Mouse (Mus musculus) mouse embryonic stem cell (cell line): ENCODE data around the gene Gm48551.

Experiments
- in situ Hi-C, 2 experiments: fragments of 300-500 bp; cut with MboI; formaldehyde crosslinking; loops; 1 replicate in 1 of 2; 3 replicates in 1 of 2; pipeline ENCODE4 v1.14.3; 2019 to 2020; ENCODE audit warnings: low sequenced_read_pairs in 2 of 2, low pct_unique_long_range_greater_than_20kb in 1 of 2, mixed read lengths in 1 of 2; ENCODE audit not compliant: unreplicated experiment in 1 of 2

Gm48551 gene

DNA sequence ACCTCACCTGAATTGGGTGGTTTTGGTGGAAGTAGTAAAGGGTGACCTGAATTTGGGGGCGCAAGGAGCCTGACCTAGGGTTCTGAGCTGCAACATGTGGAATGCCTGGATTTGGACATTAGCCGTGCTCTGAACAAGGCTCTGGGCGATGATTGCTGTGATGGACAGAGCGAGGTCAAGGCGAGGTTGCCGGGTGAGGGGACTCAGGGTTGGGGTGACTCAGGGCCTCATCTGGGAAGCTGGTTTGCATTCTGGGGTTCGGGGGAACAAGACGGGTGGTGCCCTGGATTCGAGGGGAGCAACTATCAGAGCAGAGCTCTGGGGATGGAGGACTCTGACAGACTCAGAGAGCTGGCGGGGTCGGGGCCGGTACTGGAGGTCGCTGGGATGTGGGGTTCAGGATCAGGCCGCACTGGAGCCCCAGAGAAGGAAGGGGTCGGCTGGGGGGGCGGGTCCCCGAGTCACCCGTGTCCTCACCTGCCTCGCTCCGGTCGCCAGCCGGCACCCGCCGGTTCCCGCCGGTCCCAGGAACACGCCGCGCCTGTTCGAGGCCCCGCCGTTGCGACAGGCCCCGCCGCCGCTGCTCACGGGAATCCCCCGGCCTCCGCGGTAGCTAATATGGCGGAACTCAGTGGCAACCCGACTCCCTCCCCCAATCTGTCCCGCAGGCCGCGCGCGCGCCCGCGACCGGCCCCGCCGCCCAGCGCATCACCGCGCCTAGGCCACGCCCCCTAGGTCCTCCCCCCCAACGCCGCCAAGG, 6.3 kb upstream of the Gm48551 start, which contains the start of gene Fzr1:
Gene Fzr1 (minus strand): TSS at position 724 of the 760 bp plus-strand sequence.
- in situ Hi-C loops: no loop called here

GRCm38 (mm10) chr10:81378553-81379182, 5.6 kb upstream of the Gm48551 start:
- in situ Hi-C loops: no loop called here

DNA sequence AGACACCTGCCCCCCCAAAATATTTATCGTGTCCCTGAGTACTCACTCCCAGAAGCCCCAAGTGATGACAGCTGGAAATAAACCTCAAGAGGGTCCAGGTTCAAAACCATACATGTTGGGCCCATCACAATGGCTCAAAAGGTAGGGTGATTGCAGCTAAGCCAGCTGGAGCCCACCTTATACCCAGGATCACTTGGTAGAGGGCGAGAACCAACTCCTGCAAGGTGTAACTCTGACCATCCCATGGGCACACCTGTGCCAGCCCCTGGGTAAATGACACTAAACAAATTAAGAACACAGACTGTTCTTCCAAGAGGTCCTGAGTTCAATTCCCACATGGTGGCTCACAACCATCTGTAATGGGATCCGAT, 5.1 kb upstream of the Gm48551 start:
- in situ Hi-C loops: no loop called here

- in situ Hi-C loops: no loop called here
Observed at GRCm38 (mm10) chr10:81379809-81380378, 4.4 kb upstream of the Gm48551 start.

DNA sequence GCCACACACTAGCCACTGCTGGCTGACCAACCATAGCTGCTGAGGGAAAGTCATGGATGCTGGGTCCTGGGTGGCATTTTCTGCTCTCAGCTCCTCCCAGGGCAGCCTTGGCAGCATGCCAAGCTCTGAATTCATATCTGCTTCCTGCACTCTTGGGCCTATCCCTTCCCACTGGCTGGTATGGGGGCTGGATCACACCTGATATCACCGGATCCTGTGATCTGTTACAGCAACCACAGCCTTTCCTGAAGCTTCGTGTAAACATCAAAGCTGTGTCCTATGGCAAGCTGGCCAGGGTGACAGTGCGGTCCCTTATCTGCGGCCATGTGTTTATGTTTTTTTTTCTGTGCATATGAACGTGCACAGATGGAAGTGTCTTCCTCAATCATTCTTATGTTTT, 2.2 kb upstream of the Gm48551 start:
- in situ Hi-C loops: no loop called here

- in situ Hi-C loops: no loop called here
Observed at GRCm38 (mm10) chr10:81384605-81384982, 328 bp downstream of the Gm48551 start.

GRCm38 (mm10) chr10:81385603-81386306, 1.5 kb downstream of the Gm48551 start:
- in situ Hi-C loops: no loop called here

- in situ Hi-C loops: no loop called here
Observed at GRCm38 (mm10) chr10:81387716-81388115, 3.5 kb downstream of the Gm48551 start.

DNA sequence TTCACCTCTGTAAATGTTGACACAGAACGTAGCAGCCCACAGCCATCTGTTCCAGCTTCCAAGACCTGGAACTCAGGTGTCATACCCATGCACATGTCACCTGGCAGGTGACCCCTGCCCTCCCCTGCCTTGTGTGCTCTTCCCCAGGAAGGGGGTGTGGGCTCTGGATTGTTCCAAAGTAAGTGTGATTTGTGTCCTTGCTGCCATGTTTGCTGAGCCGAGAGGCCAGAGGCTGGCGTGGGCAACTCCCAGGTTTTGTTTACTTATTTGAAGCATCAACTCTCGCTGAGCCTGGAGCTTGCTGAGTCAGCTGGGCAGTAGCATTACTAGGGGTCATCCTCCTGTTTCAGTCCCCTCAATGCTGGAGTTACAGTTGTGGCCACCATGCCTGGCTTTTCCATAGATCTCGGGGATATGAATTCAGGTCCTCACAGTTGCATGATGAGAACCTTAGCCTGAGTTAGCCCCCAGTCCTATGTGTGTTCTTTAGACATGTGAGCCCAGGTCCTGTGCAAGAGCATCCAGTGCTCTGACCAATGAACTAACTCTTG, 4.3 kb downstream of the Gm48551 start, which contains the start of gene Gm48552:
Gene Gm48552 (plus strand): TSS at position 501 of the 551 bp plus-strand sequence.
- in situ Hi-C loops: no loop called here

- in situ Hi-C loops: no loop called here
Observed at GRCm38 (mm10) chr10:81389373-81389772, 5.1 kb downstream of the Gm48551 start.

- in situ Hi-C loops: loop anchor here in 1 of 2 experiments (5.0 kb wide), 1 partner anchor 62 kb away; no protein-coding TSS in a partner anchor
Observed at GRCm38 (mm10) chr10:81389801-81390677, 5.8 kb downstream of the Gm48551 start.

DNA sequence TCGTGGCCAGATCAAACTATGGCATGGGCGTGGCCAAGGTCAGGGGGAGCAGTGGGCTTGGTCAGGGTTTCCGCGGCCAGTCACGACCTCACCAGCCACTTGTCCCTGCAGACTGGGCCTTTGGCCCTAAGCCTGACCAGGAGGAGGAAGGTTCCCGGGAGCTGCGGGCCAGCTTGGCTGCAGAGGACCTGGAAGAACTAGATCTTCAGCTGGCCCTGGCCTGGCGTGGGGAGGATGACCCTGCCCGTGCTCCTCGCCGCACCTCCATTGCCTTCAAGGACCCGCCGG, 6.4 kb downstream of the Gm48551 start:
- in situ Hi-C loops: loop anchor here in 1 of 2 experiments (5.0 kb wide), 1 partner anchor 62 kb away; no protein-coding TSS in a partner anchor

DNA sequence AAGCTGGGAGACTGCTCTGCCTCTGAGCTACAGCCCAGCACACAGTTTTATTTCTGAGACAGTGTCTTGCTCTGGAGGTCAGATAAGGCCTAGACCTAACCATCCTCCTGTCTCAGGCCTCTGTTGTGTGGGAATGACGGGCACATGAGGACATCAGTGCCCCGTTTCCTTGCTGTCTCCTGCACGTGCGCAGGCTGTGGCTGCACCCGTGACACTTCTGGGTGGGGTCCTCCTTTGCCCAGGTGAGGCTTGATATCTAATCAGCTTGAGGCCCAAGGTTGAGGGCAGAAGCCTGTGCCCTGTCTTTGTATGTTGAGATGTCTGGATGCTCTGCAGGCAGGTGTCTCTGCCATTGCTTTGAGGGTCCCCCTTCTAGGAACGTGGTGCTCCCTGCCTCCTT, 8.0 kb downstream of the Gm48551 start:
- in situ Hi-C loops: loop anchor here in 1 of 2 experiments (5.0 kb wide), 1 partner anchor 60 kb away; no protein-coding TSS in a partner anchor

GRCm38 (mm10) chr10:81392781-81393185, 8.5 kb downstream of the Gm48551 start, which contains the start of gene Smim24:
Gene Smim24 (plus strand): TSS chr10:81393051.
- in situ Hi-C loops: loop anchor here in 1 of 2 experiments (5.0 kb wide), 1 partner anchor 60 kb away; no protein-coding TSS in a partner anchor

DNA sequence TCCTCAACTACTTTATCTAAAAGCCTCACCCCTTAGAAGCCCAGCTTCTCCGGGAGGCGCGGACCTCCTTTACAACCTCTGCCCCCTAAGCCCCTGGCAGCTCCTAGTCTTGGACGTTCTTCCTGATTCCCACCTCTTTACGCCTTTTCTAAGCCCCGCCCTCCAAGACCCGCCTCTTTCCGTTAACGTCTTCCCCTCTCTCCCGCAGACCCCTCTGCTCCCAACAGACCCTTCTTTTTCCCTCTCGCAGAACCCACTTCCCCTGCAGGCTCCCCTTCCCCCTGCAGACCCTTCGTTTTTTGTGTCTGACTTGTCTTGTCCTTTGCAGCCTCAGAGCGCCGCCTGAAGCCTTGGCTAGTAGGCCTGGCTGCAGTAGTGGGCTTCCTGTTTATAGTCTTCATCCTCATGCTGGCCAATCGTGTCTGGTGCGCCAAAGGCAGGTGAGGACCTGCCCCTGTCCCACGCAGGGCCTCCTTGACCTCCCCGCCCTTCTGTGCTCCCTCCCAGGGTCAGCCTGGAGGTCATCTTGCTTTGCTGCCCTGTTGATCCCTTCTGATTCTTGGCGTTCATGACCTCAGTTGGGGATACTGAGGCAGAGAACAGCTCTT, 9.3 kb downstream of the Gm48551 start:
- in situ Hi-C loops: loop anchor here in 1 of 2 experiments (5.0 kb wide), 1 partner anchor 59 kb away; no protein-coding TSS in a partner anchor

DNA sequence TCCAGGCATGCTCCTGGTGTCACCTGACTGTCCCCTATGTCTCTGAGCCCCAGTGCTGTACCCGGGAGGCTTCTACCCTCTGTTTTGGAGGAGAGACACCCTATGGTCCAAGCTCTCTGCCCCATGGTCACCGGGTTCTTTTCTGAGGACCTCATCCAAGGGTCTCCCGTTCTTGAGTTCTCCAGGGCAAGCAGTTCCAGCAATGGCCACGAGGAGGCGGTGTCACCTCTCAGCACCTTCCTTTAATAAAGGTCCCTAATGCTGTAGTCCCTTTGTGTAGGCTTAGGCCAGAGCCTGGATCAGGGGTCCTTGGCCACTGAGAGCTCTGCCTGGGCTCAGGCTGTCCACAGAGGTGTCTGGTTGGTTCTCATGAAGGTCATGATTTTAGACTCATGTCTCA, 10.9 kb downstream of the Gm48551 start:
- in situ Hi-C loops: loop anchor here (5.0 kb wide), 2 partner anchors 57 to 132 kb away; no protein-coding TSS in a partner anchor

GRCm38 (mm10) chr10:81395865-81396264, 11.6 kb downstream of the Gm48551 start:
- in situ Hi-C loops: loop anchor here (5.0 kb wide), 2 partner anchors 56 to 131 kb away; no protein-coding TSS in a partner anchor
